Mouse (Mus musculus) effector memory CD4-positive, alpha-beta T cell, adult 5 months (primary cell): ENCODE results near the gene H2-Ke6. TPM values are rescaled to one million over a fixed set of nuclear protein-coding genes. Genes with fewer than 3 reads are reported as not detected.

Experiments
- polyA plus RNA-seq: library from polyadenylated mRNA; unstranded; fragments of 100-300 nt; shearing (Covaris generic); gene quantifications from one replicate; pipeline ENCODE4 v1.2.1, GENCODE M21; 2017

The H2-Ke6 gene
- polyA plus RNA-seq, result 238 TPM

GRCm38 (mm10) chr17:34027656-34028223 is at the start of gene H2-Ke6:
TSS of gene H2-Ke6 (minus strand) at chr17:34028060.

GRCm38 (mm10) chr17:34038878-34039561 is 11.2 kb upstream of the H2-Ke6 start, which contains the start of gene Col11a2:
TSS of gene Col11a2 (plus strand) at chr17:34039437.

GRCm38 (mm10) chr17:34031465-34032173 is 3.8 kb upstream of the H2-Ke6 start, which contains the start of the genes Slc39a7 and Rxrb:
TSS of gene Slc39a7 (minus strand) at chr17:34031682.
TSS of gene Rxrb (plus strand) at chr17:34031812.

GRCm38 (mm10) chr17:34024317-34024821 is 3.5 kb downstream of the H2-Ke6 start, which contains the start of gene Ring1:
TSS of gene Ring1 (minus strand) at chr17:34024680.

GRCm38 (mm10) chr17:34000150-34000537 is 27.7 kb downstream of the H2-Ke6 start, which contains the start of gene H2-K1:
TSS of gene H2-K1 (minus strand) at chr17:34000347.

Other genes starting within 250 kb of the H2-Ke6 start
- gene Angptl4, start 246.2 kb downstream of the H2-Ke6 start, polyA plus RNA-seq, result 0.39 TPM
- gene Kank3, start 217.5 kb downstream of the H2-Ke6 start, polyA plus RNA-seq, result 2.5 TPM
- 1,034 TPM for gene Rps28, start 203.5 kb downstream of the H2-Ke6 start, polyA plus RNA-seq
- gene Ndufa7, start 203.5 kb downstream of the H2-Ke6 start, polyA plus RNA-seq, result 205 TPM
- gene Cd320, start 185.0 kb downstream of the H2-Ke6 start, polyA plus RNA-seq, result 16.6 TPM
- gene Gm7029, start 154.2 kb downstream of the H2-Ke6 start, polyA plus RNA-seq, result not detected
- 2.4 TPM for gene Kifc1, start 137.4 kb downstream of the H2-Ke6 start, polyA plus RNA-seq
- gene Platr17, start 122.9 kb downstream of the H2-Ke6 start, polyA plus RNA-seq, result 3.3 TPM
- 58.7 TPM for gene Daxx, start 118.6 kb downstream of the H2-Ke6 start, polyA plus RNA-seq
- 359 TPM for gene Tapbp, start 112.2 kb downstream of the H2-Ke6 start, polyA plus RNA-seq
- 18.9 TPM for gene Zbtb22, start 112.2 kb downstream of the H2-Ke6 start, polyA plus RNA-seq
- 91.0 TPM for gene Rgl2, start 98.5 kb downstream of the H2-Ke6 start, polyA plus RNA-seq
- gene Pfdn6, start 87.7 kb downstream of the H2-Ke6 start, polyA plus RNA-seq, result 83.7 TPM
- 38.7 TPM for gene Wdr46, start 87.4 kb downstream of the H2-Ke6 start, polyA plus RNA-seq
- 7.9 TPM for gene B3galt4, start 76.6 kb downstream of the H2-Ke6 start, polyA plus RNA-seq
- gene Vps52, start 72.2 kb downstream of the H2-Ke6 start, polyA plus RNA-seq, result 48.6 TPM
- 2,421 TPM for gene Rps18, start 72.1 kb downstream of the H2-Ke6 start, polyA plus RNA-seq
- gene H2-K1, start 27.7 kb downstream of the H2-Ke6 start, polyA plus RNA-seq, result 13,966 TPM
- gene Ring1, start 3.4 kb downstream of the H2-Ke6 start, polyA plus RNA-seq, result 29.5 TPM
- 112 TPM for gene Slc39a7, start 3.6 kb upstream of the H2-Ke6 start, polyA plus RNA-seq
- gene Rxrb, start 3.8 kb upstream of the H2-Ke6 start, polyA plus RNA-seq, result 85.3 TPM
- 0.94 TPM for gene Col11a2, start 11.4 kb upstream of the H2-Ke6 start, polyA plus RNA-seq
- gene H2-Oa, start 64.3 kb upstream of the H2-Ke6 start, polyA plus RNA-seq, result 6.3 TPM
- 18.9 TPM for gene H2-DMa, start 91.5 kb upstream of the H2-Ke6 start, polyA plus RNA-seq
- gene Brd2, start 94.6 kb upstream of the H2-Ke6 start, polyA plus RNA-seq, result 276 TPM
- gene H2-DMb2, start 115.2 kb upstream of the H2-Ke6 start, polyA plus RNA-seq, result 0.97 TPM
- gene H2-DMb1, start 125.0 kb upstream of the H2-Ke6 start, polyA plus RNA-seq, result not detected
- 199 TPM for gene Tap1, start 159.5 kb upstream of the H2-Ke6 start, polyA plus RNA-seq
- gene Psmb9, start 159.7 kb upstream of the H2-Ke6 start, polyA plus RNA-seq, result 260 TPM
- gene Psmb8, start 169.7 kb upstream of the H2-Ke6 start, polyA plus RNA-seq, result 610 TPM
- 230 TPM for gene Tap2, start 175.5 kb upstream of the H2-Ke6 start, polyA plus RNA-seq
- gene H2-Ob, start 210.8 kb upstream of the H2-Ke6 start, polyA plus RNA-seq, result 31.4 TPM
- gene H2-Ab1, start 229.6 kb upstream of the H2-Ke6 start, polyA plus RNA-seq, result 5.6 TPM